Mouse (Mus musculus): ENCODE data around the gene Tsn.
A peak's percentile ranks its signal among the peaks of the same experiment; 100 is the strongest.

The Tsn gene

DNA sequence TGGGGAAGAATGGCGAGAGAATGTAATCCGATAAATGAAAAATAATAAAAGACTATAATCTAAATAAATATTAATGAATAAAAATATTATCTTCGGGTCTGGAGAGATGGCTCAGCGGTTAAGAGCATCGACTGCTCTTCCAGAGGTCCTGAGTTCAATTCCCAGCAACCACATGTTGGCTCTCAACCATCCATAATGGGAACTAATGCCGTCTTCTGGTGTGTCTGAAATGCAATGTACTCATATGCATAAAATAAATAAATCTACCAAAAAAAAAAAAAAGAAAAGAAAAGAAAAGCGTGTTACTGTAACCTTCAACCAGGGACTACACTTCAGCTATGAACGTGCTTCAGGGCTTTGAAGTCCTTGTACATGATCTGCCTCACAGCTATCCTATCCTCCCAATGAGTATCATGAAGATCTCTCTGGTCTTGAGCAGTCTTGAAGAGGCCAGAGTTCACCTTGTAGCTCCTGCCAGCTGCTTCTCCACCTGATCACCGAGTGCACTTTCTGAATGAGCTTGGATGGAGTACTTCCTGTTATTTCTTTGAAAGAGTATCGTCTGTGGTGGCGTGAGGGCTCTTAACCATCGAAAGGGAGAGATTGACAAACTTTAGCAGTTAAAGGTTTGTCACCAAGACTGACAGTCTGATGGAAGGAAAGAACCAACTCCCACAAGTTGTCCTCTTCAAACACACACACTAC lies at the start of gene Tsn:
TSS of gene Tsn (minus strand) at position 118 of the 705 bp plus-strand sequence.
- no peak for DNase-seq (ENCODE audit: low spot score)

DNA sequence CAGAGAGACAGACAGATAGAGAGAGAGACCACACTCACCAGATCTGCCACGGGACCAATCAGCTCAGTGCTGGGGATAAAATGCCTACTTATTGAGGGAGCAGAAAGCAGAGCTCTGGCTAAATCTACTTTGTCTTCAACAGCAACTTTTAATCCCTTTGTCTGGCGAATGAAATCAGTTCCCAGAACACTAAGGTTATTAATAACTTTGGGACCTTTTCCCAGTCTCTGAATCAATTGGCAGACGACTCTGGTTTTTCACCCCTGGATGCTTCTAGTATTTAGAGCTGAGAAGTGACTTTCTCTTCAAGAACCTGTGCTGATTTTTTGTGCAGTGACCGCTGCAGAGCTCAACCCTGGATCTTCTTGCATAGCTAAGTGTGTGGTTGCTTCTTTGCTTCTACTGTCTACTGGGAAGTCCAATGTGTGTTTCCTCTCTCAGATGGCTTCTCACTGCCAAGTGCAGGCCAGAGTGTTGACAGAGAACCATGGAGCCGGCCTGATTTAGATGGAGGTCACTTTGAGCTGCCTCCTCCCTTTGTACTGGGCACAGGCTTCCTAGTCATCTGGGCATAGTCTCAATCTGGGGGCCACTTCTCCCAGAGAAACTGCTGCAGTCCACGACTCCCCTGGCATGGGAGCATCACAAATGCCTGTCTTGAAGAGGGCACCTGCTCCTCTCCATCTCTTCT lies 47.7 kb upstream of the Tsn start:
- no peak for DNase-seq (ENCODE audit: low spot score)

DNA sequence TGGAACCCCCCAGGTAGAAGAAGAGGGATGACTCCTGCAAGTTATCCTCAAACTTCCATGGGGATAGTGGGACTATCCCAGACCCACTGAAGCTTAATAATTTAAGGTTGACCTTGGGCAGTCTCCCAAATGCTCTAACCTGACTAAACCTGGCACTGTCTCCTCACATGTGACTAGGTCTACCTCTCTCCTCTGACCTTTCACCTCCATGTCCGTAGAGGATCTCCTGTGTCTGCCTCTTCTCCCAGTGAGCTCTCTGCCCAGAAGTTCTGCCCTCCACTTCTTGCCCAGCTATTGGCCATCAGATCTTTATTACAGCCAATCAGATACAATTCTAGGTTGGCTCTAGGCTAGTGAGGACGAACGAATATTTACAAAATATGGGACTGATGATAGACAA lies 38.4 kb upstream of the Tsn start:
- DNase-seq (ENCODE audit: low spot score), result no peak

DNA sequence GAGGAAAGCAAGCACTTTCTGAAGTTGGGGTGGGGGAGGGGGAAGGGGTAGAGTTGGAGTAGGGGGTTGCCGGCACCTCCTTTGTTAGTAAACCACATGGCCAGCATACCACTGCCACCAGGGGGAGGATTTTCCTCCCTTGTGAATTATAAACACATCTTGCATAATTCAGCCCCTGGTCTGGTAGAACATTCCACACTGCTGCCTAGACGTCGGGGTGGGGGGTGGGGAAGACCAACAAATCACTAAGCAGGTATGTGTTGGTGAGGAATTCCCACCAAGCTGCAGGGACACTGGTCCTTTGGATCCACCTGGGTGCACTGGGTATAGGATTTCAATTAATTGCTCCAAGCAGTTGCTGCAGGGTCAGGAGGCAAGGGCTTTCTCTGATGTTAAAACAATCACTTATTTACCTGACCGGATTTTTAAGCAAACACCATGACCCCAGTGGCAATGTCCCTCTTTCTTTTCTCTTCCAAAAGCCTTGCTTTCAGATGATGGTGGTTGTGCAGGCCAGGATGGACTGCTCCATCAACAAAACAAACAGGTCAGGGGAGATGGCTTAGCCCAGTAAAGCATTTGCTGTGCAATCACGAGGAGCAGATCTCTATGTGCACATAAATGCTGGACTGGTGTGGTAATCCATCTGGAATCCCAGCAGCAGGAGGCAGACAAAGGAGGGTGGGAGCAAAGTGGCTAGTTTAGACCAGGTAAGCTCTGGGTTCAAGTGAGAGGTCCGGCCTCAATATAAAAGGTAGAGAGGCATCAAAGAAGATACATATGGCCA lies 32.3 kb upstream of the Tsn start:
- DNase-seq (ENCODE audit: low spot score), result no peak

DNA sequence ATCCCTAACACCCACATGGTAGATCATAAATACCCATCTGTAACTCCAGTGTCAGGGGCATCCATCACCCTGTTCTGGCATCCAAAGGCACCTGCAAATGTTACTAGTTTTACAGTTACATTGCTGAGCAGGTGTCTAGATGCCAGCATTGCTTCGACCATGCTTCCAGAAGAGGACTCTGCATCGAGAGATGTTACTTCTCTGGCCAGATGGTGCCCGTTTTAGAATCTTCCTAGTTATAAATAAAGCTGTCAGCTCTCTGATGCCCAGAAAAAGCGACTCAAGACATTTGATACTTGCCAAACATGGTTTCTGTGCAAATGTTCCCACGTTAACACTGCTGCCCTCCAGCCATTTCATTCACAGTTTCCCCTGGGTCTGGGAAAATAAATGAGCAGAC lies 26.4 kb upstream of the Tsn start:
- no peak for DNase-seq (ENCODE audit: low spot score)

DNA sequence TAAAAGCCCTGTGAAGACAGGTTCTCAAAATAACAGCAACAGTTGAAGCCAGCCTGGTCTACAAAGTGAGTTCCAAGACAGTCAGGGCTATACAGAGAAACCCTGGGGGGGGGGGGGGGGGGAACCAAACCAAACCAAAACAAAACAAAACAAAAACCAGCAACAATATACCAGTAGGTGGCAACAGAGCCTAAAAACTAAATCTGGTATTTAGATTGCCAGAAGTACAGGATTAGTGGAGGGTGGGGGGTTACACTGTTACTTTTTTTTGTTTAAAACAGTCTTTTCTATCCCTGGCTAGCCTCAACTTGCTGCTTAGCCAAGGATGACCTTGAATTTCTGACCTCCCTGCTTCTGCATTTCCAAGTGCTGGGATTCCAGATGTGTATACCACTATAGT lies 24.3 kb upstream of the Tsn start:
- DNase-seq (ENCODE audit: low spot score), result no peak

DNA sequence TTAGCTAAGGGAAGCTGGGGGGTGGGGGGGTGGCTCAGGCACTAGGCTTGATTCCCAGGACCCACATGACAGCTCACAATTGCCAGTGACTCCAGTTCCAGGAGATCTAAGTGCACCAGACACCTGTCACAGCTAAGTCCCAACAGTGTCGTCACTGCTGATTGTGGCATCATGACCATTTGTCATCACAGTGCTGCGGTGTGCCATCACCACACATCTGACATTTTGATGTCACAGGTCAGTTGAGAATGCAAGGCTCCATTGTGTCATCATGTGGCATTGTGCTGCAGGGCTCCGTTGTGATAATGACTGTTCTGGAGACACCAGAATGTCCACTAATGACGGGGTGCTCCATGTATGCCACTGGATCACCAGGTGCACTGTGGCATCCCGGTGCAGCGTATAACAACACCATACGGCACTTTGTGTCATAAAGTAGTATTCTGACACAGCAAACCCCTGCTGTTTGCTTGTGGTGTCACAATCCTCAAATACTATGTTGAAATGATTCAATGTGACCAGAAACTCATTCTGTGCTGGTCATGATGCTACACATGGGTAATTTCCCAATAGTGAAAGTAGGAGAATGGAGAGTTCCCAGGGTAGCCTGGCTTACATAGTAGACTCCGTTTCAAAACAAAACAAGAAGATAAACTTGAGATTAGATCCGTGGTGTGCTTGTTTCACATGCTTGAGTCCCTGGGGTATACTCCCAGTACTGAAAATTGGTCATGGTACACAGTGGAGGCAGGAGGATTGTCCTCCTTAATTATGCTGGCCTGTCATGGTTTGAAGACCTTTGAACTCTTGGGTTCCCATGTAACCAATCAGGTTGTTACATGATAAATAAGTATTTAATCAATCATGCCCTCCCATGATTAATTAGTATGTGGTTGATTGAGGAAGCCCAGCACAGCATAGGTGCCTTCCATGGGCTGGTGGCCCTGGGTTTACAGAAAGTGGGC lies 23.5 kb upstream of the Tsn start:
- DNase-seq (ENCODE audit: low spot score), result no peak

DNA sequence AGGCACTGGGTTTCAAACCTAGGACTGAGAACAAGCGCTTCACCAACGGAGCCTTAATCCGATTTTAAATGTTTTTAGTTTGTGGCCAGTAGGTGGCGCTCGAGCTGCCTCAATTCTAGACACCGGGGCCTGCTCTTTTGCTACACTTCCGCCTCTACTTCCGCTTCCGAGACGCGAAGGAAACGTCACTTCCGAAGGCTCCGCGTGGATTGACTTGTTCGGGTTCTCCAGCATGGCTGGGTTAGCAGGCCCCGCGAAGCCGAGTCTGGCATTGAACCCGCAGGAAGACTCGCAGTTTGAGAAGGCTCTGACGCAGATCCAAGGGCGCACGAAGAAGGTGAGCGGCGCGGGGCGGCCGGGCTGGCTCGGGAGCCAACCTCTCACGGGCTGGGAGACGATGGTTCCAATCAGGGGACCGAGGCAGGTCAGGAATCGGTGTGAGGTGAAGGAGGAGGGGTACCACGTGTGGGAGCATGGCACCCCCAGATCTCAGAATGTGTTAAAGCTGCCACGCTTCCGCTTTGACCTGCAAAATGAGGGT lies 10.2 kb upstream of the Tsn start, which contains the start of gene Nifk:
TSS of gene Nifk (plus strand) at position 179 of the 541 bp plus-strand sequence.
- peak; percentile 74 for DNase-seq (ENCODE audit: low spot score)

DNA sequence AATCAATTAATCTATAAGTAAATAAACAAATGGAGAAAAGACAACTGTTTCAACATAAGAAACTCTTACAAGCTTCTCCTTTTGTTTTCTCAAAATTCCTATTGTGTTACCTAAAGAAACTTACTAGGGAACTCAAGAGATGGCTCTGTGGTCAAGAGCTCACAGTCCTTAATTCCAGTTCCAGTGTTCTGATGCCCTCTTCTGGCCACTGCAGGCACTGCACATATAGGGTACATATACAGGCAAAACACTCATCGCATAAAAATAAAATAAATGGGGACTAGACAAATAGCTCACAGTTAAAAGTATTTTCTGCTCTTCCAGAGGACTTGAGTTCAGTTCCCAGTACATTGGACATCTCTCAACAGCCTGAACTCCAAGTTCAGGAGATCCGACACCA lies 9.2 kb upstream of the Tsn start:
- DNase-seq (ENCODE audit: low spot score), result no peak

DNA sequence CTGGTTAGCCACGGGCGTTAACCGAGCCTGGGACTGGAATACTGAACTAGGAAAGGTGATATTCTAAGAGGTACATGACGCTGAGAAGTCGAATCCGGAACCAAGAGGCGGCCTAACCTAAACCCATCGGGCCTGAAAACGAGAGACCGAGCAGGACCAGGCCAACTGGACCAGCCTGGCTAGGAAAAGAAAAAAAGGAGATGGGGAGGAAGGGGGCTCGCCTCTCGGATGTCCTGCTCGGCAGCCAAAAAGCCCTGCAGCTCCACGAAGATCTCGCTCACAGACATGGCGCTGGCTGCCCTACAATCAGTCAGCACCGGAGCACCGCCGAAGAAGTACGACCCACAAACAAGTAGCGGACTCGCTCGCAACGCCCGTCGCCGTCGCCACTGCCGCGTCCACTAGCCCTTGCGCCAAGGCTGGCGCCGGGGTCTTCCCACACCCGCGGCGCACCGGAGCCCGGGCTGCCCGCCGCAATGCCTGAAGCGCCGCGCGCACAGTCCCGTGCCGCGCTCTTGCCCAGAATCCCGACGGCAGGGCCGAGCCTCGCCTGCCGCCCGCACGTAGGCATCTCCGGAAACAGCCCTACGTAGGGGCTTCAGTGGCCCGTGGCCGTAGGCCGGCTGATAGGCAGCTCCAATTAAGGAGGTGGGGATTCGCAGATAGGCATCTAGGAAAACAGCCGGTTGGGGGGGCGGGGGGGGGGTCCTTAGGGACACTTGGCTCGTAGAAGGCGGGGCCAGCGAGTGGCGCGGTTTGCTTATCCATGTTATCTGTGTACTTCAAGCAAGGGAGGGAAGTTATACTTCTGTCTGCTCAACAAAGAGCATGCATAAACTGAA lies 538 bp downstream of the Tsn start:
- DNase-seq (ENCODE audit: low spot score), result peak; percentile 82

DNA sequence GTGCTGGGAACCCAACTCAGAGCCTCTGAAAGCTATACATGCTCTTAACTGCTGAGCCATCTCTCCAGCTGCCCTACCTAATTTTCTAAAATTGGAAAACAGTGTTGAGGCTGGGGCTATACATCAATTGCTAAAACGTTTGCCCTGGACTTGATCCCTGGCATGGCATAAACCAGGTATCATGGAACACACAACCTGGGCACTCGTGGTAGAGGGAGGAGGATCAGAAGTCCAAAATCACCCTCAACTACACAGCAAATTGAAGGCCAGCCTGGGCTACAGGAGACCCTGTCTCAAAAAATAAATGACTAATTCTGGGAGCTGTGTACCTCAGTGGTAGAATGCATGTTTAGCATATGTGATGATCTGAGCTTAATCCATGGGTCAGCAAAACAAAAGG lies 13.8 kb downstream of the Tsn start:
- no peak for DNase-seq (ENCODE audit: low spot score)

DNA sequence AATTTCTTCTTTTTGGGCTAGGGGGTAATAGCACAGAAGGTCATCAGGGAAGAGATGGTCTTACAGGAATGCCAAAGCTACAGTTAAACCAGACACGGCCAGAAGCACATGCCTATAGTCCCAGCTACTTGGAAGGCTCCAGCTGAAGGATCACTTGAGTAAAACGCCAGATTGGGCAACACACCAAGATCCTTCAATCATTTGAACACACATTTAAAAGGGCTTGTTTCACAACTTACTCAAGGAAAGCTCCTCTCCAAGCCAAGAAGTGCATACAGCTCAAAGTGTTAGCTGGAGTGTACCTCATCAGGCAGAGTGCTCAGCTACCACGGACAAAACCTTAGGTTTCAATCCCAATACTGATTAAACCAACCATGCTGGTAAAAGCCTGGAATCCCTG lies 14.9 kb downstream of the Tsn start:
- DNase-seq (ENCODE audit: low spot score), result no peak

DNA sequence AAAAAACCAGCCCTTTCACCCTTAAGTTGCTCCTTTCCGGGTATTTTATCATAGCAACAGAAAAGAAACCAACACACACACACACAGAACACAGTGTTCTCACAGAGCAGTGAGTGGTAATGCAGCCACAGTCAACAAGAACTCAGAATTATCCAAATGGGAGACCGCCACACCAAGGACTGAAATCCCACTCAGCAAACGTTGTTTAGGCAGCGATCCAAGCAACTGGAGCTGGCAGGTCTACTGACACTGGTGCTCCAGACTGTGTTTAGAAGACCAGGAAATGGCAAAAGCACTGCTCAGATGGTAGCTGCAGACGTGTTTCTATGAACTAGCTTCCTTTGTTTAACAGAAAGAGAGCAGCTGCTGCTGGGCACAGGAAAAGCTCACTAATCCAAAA lies 16.7 kb downstream of the Tsn start:
- DNase-seq (ENCODE audit: low spot score), result no peak

DNA sequence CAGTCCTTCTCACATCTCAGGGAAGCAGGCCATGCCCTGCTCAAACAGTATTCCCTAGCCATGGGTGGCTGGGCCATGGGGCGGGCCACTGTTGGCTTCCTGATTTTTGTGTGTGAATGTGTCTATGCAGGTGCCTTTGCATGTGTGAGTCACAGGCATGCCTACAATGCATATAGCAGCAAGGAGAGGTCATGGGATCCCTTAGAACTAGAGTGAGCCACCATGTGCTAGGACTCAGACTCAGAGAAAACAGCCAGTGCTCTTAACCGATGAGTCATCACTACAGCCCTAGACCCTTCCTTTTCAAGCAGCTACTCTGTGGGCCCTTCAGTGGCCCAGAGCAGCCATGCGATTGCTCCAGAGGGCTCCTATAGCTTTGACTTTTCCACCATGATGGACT lies 17.3 kb downstream of the Tsn start:
- no peak for DNase-seq (ENCODE audit: low spot score)

DNA sequence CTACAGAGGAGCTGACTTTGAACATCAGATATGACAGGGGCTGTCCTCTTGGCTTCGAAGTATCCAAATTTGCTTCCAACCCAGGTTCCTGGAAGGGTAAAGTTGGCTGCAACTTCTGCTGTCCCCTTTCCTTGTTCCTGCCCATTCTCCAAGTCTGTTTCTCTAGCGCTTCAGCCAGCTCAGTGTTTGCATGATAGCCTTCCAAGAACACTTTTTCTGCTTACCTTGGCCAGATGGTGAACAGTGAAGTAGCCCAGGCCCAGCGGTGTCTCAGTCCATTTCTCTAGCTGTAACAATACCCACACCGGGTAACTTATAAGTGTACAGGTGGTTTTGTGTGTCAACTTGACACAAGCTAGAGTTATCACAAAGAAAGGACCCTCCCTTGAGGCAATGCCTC lies 19.2 kb downstream of the Tsn start:
- DNase-seq (ENCODE audit: low spot score), result no peak

DNA sequence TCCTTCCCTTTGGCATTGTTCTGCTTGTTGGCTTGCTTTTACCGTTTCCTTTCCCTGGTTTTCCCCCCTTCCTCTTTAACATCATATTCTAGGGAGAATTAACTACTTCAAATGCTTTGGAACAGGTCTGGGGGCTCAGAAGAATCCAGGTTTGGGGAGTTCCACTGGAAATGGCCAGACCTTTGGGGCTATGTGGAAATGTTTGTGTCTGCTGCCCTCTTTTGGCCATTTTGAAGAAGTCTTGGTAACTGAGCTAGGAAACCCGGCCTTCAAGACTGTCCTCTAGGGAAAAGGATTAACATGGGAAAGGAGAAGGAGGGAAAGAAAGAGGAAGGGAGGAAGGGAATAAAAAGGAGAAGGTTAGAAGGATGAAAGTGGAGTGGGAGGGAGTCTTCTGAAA lies 36.4 kb downstream of the Tsn start:
- DNase-seq (ENCODE audit: low spot score), result no peak

DNA sequence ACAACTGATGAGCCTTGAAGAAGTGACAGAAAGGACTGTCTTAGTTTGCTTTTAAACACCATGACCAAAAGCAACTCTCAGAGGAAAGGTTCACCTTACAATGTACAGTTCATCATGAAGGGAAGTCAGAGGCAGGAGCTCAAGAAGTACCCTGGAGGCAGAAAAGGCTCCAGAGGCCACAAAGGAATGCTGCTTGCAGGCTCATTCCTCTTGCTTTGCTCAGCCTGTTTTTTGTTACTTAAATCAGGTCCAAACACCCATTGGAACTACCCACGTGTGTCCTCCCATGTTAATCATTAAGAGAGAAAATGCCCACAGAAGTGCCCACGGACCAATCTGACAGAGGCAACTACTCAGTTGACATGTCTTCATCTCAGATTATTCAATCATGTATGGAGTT lies 59.6 kb downstream of the Tsn start:
- no peak for DNase-seq (ENCODE audit: low spot score)

Data from ovary, postnatal 10 days (tissue).